ENCODE assay signal across 9 mouse cellular contexts in the genomic region with DNA sequence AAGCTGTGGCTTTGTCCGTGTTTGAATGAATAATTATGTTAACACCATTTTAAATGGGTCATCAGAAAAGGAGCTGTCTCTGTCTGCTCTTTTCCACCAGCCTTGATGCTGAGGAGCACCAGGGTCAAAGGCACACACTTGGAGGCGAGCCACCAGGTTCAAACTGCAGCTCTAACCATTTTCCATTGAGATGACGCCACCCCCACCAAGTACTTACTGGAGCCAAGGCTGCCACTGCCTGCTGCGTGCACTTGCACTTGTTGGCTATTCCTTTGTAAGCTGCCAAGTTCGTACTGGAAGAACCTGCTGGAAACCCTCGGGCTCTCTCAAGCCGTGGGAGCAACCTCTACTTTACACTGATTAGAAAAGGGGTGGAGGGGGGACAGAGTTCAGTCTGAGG.
A peak's percentile ranks its signal among the peaks of the same experiment; 100 is the strongest.
DNase-seq lines count a peak whose midpoint lies in the region; TF ChIP-seq lines count a peak whose summit lies in the region.
"Had no signal": no experiment of that assay in that cellular context is flagged by ENCODE, and none has a peak within 500 bp of the region (broad histone marks: within the 10 kb centered on the region; RNA-seq: fewer than 3 reads in every experiment).

No protein-coding gene starts in this region.

- no peak overlapping the region for H3K4me3 ChIP-seq in thymus, adult 2 months (ENCODE audit: control insufficient read depth, insufficient read depth, low read length)
- H3K4me3 ChIP-seq: midbrain, embryonic 12.5 days had no signal

- H3K27ac ChIP-seq in thymus, adult 2 months (ENCODE audit: control insufficient read depth, insufficient read depth, low read length): no peak overlapping the region
- H3K27ac ChIP-seq: midbrain, embryonic 12.5 days had no signal

- H3K36me3 ChIP-seq in thymus, adult 2 months (ENCODE audit: control insufficient read depth, insufficient read depth, low read length): no peaks in the 10 kb centered on the region
- H3K36me3 ChIP-seq: midbrain, embryonic 12.5 days had no signal

- no peak for TF ChIP-seq POLR2A in thymus, adult 2 months (IDR thresholded peaks at IDR 0.05; ENCODE audit: control insufficient read depth, extremely low read depth, insufficient read depth, low read length, poor library complexity)

- H3K27me3 ChIP-seq in thymus, adult 2 months (ENCODE audit: control insufficient read depth, insufficient read depth, low read length): no peaks in the 10 kb centered on the region

- TF ChIP-seq CTCF in thymus, adult 2 months (IDR thresholded peaks at IDR 0.05; ENCODE audit: borderline replicate concordance, control insufficient read depth, extremely low read depth, insufficient read depth, low read length, poor library complexity): no peak

- no peaks in the 10 kb centered on the region for H3K4me1 ChIP-seq in thymus, adult 2 months (replicated peaks; ENCODE audit: control insufficient read depth, insufficient read depth, low read length)

- DNase-seq in kidney, adult 11 months: peak; percentile 81
- no peak for DNase-seq in kidney, postnatal 4 days
- DNase-seq in ES-CJ7 (ENCODE audit: low read depth, low spot score): peak; percentile 2
- DNase-seq in adrenal gland, adult 2 months: peak; percentile 72
- peak; percentile 28 for DNase-seq in fat pad, adult 2 months (ENCODE audit: extremely low read depth, low read depth, low spot score)
- no peak for DNase-seq in frontal cortex, postnatal 14 days (ENCODE audit: low spot score in 2 of 2)
- no peak for DNase-seq in thymus, adult 2 months
- DNase-seq: right cerebral cortex, postnatal 14 days had no signal

- WGBS in thymus, adult 2 months: 96% methylated on average over 7 of the region's 7 CpGs

Comparison
In these comparisons a context has a peak if more than half of its experiments do, and no peak if none do; other contexts are left out.
1. DNase-seq: peak in kidney, adult 11 months (single experiment), ES-CJ7 (single experiment), adrenal gland, adult 2 months (single experiment) and fat pad, adult 2 months (single experiment); none in kidney, postnatal 4 days (0 of 2), frontal cortex, postnatal 14 days (0 of 2) and thymus, adult 2 months (single experiment).